ENCODE assay signal across 24 mouse cellular contexts in genomic region chr6:52425082-52425481, GRCm38 (mm10).
"Had no signal": no experiment of that assay in that cellular context is flagged by ENCODE, and none has a peak within 500 bp of the region (broad histone marks: within the 10 kb centered on the region; RNA-seq: fewer than 3 reads in every experiment).

No protein-coding gene starts in this region.

- H3K4me2 ChIP-seq: embryonic facial prominence, embryonic 12.5 days; embryonic facial prominence, embryonic 13.5 days; embryonic facial prominence, embryonic 15.5 days; forebrain, embryonic 12.5 days; forebrain, embryonic 13.5 days; forebrain, embryonic 15.5 days had no signal

- DNase-seq: cerebellum, adult 8-10 months; cerebellum, adult 9-10 months; cerebellum, adult 9-11 months; cerebellum, postnatal 10 days; cerebellum, postnatal 14 days; cerebellum, postnatal 25 days; cerebellum, postnatal 36 days; embryo, embryonic 11 days; forebrain, postnatal 0 days; gastrocnemius, adult 2 months; gastrocnemius, postnatal 10 days; gastrocnemius, postnatal 14 days; gastrocnemius, postnatal 25 days; gastrocnemius, postnatal 36 days; heart, adult 18-20 months had no signal

- H3K9ac ChIP-seq: embryonic facial prominence, embryonic 12.5 days; embryonic facial prominence, embryonic 13.5 days; embryonic facial prominence, embryonic 15.5 days; forebrain, embryonic 12.5 days; forebrain, embryonic 13.5 days; forebrain, embryonic 15.5 days; forebrain, postnatal 0 days had no signal

- H3K27ac ChIP-seq: embryonic facial prominence, embryonic 10.5 days; embryonic facial prominence, embryonic 12.5 days; embryonic facial prominence, embryonic 13.5 days; embryonic facial prominence, embryonic 15.5 days; forebrain, embryonic 10.5 days; forebrain, embryonic 12.5 days; forebrain, embryonic 13.5 days; forebrain, embryonic 15.5 days; gastrocnemius, adult 2 months had no signal

- H3K27me3 ChIP-seq: embryonic facial prominence, embryonic 12.5 days; embryonic facial prominence, embryonic 13.5 days; embryonic facial prominence, embryonic 15.5 days; forebrain, embryonic 12.5 days; forebrain, embryonic 13.5 days had no signal

- H3K9me3 ChIP-seq: embryonic facial prominence, embryonic 10.5 days; embryonic facial prominence, embryonic 12.5 days; embryonic facial prominence, embryonic 13.5 days; embryonic facial prominence, embryonic 15.5 days; forebrain, embryonic 10.5 days; forebrain, embryonic 12.5 days; forebrain, embryonic 13.5 days; forebrain, embryonic 15.5 days had no signal

- H3K36me3 ChIP-seq: embryonic facial prominence, embryonic 10.5 days; embryonic facial prominence, embryonic 12.5 days; embryonic facial prominence, embryonic 13.5 days; embryonic facial prominence, embryonic 15.5 days; forebrain, embryonic 10.5 days; forebrain, embryonic 12.5 days; forebrain, embryonic 15.5 days had no signal

- H3K4me3 ChIP-seq: embryonic facial prominence, embryonic 10.5 days; embryonic facial prominence, embryonic 12.5 days; embryonic facial prominence, embryonic 13.5 days; embryonic facial prominence, embryonic 15.5 days; erythroblast, embryonic 14.5 days; forebrain, embryonic 10.5 days; forebrain, embryonic 12.5 days; forebrain, embryonic 13.5 days; forebrain, embryonic 15.5 days; gastrocnemius, adult 2 months had no signal

- H3K4me1 ChIP-seq: embryonic facial prominence, embryonic 10.5 days; embryonic facial prominence, embryonic 12.5 days; embryonic facial prominence, embryonic 13.5 days; forebrain, embryonic 10.5 days; forebrain, embryonic 12.5 days; forebrain, embryonic 13.5 days; forebrain, embryonic 15.5 days had no signal
